Comparison of ENCODE assay signal across 7 mouse cellular contexts in genomic region chr1:41152516-41152915, GRCm38 (mm10).
DNase-seq lines count a peak whose midpoint lies in the region; ATAC-seq lines count a peak whose summit lies in the region.

No protein-coding gene starts in this region.

- H3K9ac ChIP-seq in forebrain, embryonic 15.5 days (replicated peaks), result no peak overlapping the region
- H3K9ac ChIP-seq in midbrain, embryonic 15.5 days, result no peak overlapping the region

- whole genome bisulfite sequencing in forebrain, embryonic 15.5 days, result 34% methylated on average over 1 of the region's 1 CpGs
- WGBS in midbrain, embryonic 15.5 days, result 44% methylated on average over 1 of the region's 1 CpGs

- H3K4me1 ChIP-seq in forebrain, embryonic 15.5 days, result peaks cover 45% of the 10 kb centered on the region
- H3K4me1 ChIP-seq in midbrain, embryonic 15.5 days, result peaks cover 20% of the 10 kb centered on the region

- no peaks in the 10 kb centered on the region for H3K36me3 ChIP-seq in forebrain, embryonic 15.5 days
- H3K36me3 ChIP-seq in midbrain, embryonic 15.5 days (replicated peaks), result no peaks in the 10 kb centered on the region

- no peaks in the 10 kb centered on the region for H3K9me3 ChIP-seq in forebrain, embryonic 15.5 days
- H3K9me3 ChIP-seq in midbrain, embryonic 15.5 days, result no peaks in the 10 kb centered on the region

- no peak overlapping the region for H3K4me3 ChIP-seq in forebrain, embryonic 15.5 days
- no peak overlapping the region for H3K4me3 ChIP-seq in midbrain, embryonic 15.5 days

- peak; percentile 9 to 14 for DNase-seq in left cerebral cortex, adult 18-20 months (ENCODE audit: low spot score in 2 of 2)
- no peak for DNase-seq in left cerebral cortex, adult 8-10 months (ENCODE audit: low spot score in 2 of 2)
- DNase-seq in ZHBTc4 (ENCODE audit: low read depth, low spot score), result peak; percentile 27
- no peak for DNase-seq in urinary bladder, adult 2 months (ENCODE audit: low spot score)
- no peak for DNase-seq in gastrocnemius, postnatal 4 days (ENCODE audit: low spot score in 2 of 2)

- ATAC-seq in forebrain, embryonic 15.5 days (replicated peaks), result peak; percentile 75
- ATAC-seq in midbrain, embryonic 15.5 days (replicated peaks), result peak; percentile 57

- H3K4me2 ChIP-seq in forebrain, embryonic 15.5 days (replicated peaks), result no peak overlapping the region
- H3K4me2 ChIP-seq in midbrain, embryonic 15.5 days, result no peak overlapping the region

- H3K27ac ChIP-seq in forebrain, embryonic 15.5 days (replicated peaks), result peak overlapping the region; percentile 77
- 0 out of 2 replicates have a peak overlapping the region, but pooled peaks have one; percentile 2 for H3K27ac ChIP-seq in midbrain, embryonic 15.5 days

- no peaks in the 10 kb centered on the region for H3K27me3 ChIP-seq in forebrain, embryonic 15.5 days
- no peaks in the 10 kb centered on the region for H3K27me3 ChIP-seq in midbrain, embryonic 15.5 days (replicated peaks)

Comparison
In these comparisons a context has a peak if more than half of its experiments do, and no peak if none do; other contexts are left out.
1. DNase-seq: peak in left cerebral cortex, adult 18-20 months (2 of 2) and ZHBTc4 (single experiment); none in left cerebral cortex, adult 8-10 months (0 of 2), urinary bladder, adult 2 months (single experiment) and gastrocnemius, postnatal 4 days (0 of 2).